Mouse (Mus musculus) hindlimb bud, embryonic 11.5 days (tissue): ENCODE measurements around the gene Gnb3.

Experiments used
- DNase-seq: peaks from one replicate; pipeline ENCODE4 v3.0.0-alpha.2; 2012; ENCODE audit warnings: low read depth, low spot score; ENCODE audit errors: extremely low spot score

Gnb3 gene

DNA sequence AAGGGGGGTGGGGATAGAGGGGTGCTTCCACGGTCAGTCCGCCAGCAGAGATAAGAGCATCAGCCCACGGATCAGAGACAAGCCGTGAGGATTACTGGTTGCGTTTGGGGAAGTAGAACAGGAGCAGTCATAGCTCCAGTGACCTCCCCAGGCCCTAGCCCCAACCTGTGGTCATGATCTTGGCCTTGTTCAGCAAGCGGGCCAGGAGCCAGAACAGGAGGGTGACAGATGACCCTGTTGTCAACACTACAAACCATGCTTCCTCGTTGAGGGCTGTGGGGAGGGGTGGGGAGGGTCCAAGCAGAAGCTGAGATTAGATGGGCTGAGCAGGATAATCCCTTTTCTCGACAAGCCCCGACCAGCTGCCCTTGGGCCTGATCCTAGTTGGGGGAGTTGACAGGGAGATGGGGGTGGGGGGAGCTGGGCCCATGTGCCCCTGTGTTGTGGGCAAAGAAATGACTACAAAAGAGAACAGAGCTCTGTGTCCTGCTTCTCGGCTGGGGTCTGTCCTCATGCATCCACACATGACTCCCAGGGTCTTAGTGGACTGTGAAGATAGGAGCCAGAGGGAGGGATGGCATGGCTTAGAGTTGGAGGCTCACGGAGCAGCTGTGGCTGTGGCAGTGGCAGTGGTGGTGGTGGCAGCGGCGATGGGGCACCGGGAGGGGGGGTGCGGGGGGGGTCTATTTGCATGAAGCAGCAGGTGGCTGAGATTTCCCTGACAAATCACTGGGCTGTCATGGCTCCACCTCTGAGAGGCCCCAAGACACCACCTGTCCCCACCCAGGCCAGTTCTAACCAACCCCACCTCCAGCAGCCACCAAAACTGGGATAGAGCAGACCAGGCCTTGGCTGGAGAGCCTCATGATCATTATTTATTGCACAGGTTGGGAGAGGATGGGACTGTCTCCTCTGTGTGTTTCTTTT lies at the start of gene Gnb3:
Gene Gnb3, minus strand, starts transcription at position 35 of the 927 bp plus-strand sequence.
- DNase-seq: no peak

- DNase-seq: no peak
Measured at GRCm38 (mm10) chr6:124888555-124889125, 48.6 kb upstream of the Gnb3 start.

- no peak for DNase-seq
Measured at GRCm38 (mm10) chr6:124887986-124888385, 47.9 kb upstream of the Gnb3 start, which contains the start of gene Cd4. Gene Cd4 (minus strand): TSS chr6:124888221.

GRCm38 (mm10) chr6:124885956-124886381 lies 45.9 kb upstream of the Gnb3 start:
- DNase-seq: no peak

GRCm38 (mm10) chr6:124884714-124885500 lies 44.8 kb upstream of the Gnb3 start:
- no peak for DNase-seq

DNA sequence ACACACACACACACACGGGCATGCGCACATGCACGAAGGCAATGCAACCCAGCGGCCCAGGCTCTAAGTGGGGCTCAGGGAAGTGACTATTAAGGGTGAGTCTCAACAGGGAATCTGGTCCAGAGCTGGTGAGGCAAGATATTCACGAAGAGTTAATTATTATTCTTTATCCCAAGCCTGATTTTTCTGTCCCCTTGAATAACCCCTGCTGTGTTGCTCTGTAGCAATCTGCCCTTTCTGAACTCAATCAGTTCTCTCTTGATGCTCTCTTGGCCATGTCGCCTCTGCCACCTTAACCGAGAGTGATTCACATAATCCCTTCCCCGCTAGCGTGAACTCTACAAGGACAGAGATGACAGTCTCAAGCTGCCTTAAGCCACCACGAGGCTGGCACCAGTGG lies 43.3 kb upstream of the Gnb3 start:
- no peak for DNase-seq

GRCm38 (mm10) chr6:124881821-124882220 lies 41.7 kb upstream of the Gnb3 start:
- DNase-seq: no peak

- DNase-seq: no peak
Measured at GRCm38 (mm10) chr6:124879390-124879789, 39.3 kb upstream of the Gnb3 start.

- no peak for DNase-seq
Measured at GRCm38 (mm10) chr6:124874348-124874747, 34.3 kb upstream of the Gnb3 start.

DNA sequence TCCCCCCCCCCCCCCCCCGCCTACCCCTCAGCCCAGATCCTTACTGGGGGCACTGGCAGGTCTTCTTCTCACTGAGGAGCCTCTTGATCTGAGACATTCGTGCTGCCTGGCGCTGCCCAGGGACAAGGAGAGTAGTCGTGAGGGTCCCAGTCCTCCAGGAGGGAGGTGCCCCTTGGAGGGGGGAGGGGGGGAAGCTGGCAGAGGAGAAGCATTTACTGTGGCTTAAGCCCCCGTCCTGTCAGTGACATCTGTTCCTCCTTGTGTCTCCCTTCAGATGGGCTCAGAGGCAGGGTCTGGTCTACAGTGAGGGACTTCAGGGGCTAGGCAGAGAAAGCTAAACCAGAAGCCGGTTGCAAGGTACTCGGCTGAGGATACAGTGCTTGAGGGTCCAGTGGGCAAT lies 26.5 kb upstream of the Gnb3 start:
- DNase-seq: no peak

- DNase-seq: no peak
Measured at GRCm38 (mm10) chr6:124865766-124866362, 25.8 kb upstream of the Gnb3 start.

GRCm38 (mm10) chr6:124863658-124864298 lies 23.7 kb upstream of the Gnb3 start, which contains the start of gene Gpr162:
Gene Gpr162 (minus strand): TSS chr6:124863983.
- DNase-seq: no peak

DNA sequence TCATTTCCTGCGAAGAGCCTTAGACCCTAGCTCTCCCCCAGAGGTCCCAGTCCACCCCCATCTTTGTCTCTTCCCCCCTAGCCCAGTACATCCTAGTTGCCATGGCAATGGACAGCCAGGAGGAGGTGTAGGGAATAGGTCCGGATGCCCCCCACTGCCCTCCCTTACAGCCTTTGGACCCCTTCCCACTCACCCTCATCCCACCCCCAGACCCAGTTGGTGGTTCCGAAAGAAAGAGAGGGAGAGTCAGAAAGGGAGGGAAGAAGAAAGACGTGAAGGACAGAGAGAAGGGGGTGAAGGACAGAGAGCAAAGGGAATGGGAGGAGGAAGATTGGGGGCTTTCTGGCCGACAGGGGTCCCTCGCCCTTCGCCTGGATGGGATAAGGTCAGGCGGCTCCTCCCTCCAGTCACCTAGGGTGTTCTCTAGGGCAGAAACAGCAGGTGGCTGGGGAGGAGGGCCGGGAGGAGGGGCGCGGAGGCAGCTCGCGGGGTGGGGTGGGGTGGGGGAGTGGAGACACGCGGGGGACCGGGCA lies 23.1 kb upstream of the Gnb3 start:
- DNase-seq: no peak

DNA sequence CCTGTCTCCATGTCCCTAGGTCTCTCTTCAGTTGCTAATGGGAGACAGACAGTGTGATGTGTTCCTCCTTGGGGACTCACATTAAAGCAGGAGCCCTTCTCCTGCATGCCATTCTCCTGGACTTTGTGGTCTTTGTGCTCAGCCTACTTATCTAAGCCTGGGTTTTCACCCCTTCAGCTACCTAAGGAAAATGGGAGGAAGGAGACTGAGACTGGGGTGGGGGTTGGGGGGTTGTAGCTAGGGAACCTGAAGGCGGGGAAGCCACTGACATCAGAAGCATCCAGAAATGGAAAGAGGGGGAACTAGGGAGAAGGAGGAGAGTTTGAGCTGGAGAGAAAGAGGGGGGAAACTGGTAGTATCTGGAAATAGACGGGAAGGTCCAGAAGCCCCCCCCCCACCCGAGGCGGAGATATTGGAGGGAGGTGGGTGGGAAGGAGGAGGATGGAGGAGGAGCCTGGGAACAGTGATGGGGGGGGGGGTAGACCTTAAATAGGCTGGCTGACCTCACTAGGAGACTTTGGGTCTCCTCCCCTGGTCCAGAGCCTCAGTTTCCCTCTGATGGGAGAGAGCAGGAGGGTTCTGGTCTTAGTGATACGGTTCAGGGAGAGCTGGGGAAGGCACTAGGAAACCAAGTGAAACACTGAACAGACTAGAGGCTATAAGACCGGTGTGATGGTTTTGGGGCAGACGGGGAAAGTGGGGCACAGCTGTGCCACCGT lies 22.5 kb upstream of the Gnb3 start:
- DNase-seq: no peak

DNA sequence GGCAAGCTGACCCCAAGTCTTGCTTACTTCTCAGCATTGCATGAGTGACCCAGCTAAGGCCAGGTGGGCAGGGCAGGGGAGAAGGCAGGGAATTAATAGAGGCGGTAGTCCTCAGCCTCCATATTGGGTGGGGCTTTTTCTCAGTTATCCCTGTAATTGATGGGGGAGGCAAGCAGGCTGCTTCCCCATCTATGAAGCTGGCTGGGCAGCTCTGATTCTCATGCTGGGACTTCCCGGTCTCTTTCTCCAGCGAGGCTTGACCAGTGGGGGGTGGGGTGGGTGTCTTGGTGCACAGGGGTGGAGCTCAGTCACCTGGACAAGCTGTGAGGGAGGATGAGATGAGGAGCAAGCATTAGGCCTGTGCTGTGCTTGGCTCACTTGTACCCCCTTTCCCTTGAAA lies 21.7 kb upstream of the Gnb3 start:
- no peak for DNase-seq

DNA sequence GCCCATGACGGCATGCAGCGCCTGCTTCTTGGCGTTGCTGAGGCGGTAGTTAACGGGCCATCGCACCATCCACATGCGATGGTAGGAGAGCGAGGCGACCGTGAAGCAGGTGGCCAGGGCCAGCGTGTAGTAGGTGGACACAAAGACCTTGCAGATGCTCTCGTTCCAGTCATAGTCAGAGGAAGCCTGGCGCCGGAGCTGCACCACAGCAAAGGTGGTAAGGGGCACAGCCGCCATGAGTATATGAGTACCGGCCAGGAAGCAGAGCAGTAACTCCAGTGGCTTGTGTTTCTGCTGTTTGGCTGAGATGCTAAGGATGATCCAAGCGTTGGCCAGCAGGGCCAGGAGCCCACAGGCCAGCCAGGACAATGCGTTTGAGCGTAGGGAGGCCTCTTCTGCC lies 21.2 kb upstream of the Gnb3 start:
- DNase-seq: no peak

DNA sequence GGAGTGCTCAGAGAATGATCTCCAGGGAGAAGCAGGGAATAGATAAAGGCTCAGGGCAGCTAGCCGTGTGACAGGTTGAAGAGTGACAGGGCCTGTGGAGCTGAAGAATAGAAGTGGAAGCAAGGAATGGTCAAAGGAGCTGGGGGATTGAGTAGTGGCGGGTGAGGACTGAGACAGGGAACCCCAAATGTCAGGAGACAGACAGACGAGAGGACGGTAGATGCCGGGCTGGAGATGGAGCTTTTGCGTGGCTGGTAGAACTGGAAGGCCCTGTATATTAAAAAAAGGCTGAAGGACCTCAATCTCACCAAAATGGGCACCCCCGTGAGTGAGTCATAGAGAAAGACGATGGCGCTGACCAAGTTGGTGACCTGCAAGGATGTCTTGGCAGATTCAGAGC lies 20.4 kb upstream of the Gnb3 start:
- no peak for DNase-seq

- no peak for DNase-seq
Measured at GRCm38 (mm10) chr6:124859725-124860124, 19.6 kb upstream of the Gnb3 start.

GRCm38 (mm10) chr6:124858561-124859318 lies 18.7 kb upstream of the Gnb3 start:
- DNase-seq: no peak
